32 mouse cellular contexts compared by ENCODE assay signal in genomic region chr12:51362898-51363297, GRCm38 (mm10).
"Had no signal": no experiment of that assay in that cellular context is flagged by ENCODE, and none has a peak within 500 bp of the region (broad histone marks: within the 10 kb centered on the region; RNA-seq: fewer than 3 reads in every experiment).

No protein-coding gene starts in this region.

- H3K4me1 ChIP-seq: limb, embryonic 10.5 days; limb, embryonic 12.5 days; limb, embryonic 13.5 days; limb, embryonic 15.5 days; liver, embryonic 12.5 days; liver, embryonic 13.5 days; liver, embryonic 15.5 days; lung, embryonic 15.5 days; midbrain, embryonic 10.5 days; midbrain, embryonic 12.5 days; midbrain, embryonic 13.5 days; midbrain, embryonic 15.5 days; neural tube, embryonic 12.5 days had no signal

- H3K9ac ChIP-seq: limb, embryonic 12.5 days; limb, embryonic 13.5 days; limb, embryonic 15.5 days; liver, embryonic 12.5 days; liver, embryonic 13.5 days; liver, embryonic 14.5 days; liver, embryonic 15.5 days; liver, postnatal 0 days; lung, embryonic 14.5 days; lung, embryonic 15.5 days; midbrain, embryonic 12.5 days; midbrain, embryonic 13.5 days; midbrain, embryonic 15.5 days; neural tube, embryonic 12.5 days had no signal

- H3K9me3 ChIP-seq: limb, embryonic 10.5 days; limb, embryonic 12.5 days; limb, embryonic 13.5 days; limb, embryonic 15.5 days; liver, embryonic 12.5 days; liver, embryonic 13.5 days; liver, embryonic 15.5 days; lung, embryonic 15.5 days; megakaryocyte, embryonic 14.5 days; midbrain, embryonic 10.5 days; midbrain, embryonic 12.5 days; midbrain, embryonic 13.5 days; midbrain, embryonic 15.5 days; neural tube, embryonic 12.5 days had no signal

- H3K27me3 ChIP-seq: limb, embryonic 12.5 days; limb, embryonic 13.5 days; limb, embryonic 15.5 days; liver, embryonic 12.5 days; liver, embryonic 13.5 days; liver, embryonic 15.5 days; lung, embryonic 15.5 days; megakaryocyte, embryonic 14.5 days; midbrain, embryonic 12.5 days; midbrain, embryonic 13.5 days; midbrain, embryonic 15.5 days; neural tube, embryonic 12.5 days had no signal

- ATAC-seq: liver, embryonic 12.5 days; liver, postnatal 0 days; lung, postnatal 0 days; midbrain, embryonic 13.5 days; midbrain, embryonic 15.5 days; midbrain, embryonic 16.5 days had no signal

- H3K4me3 ChIP-seq: left cerebral cortex, adult 2 months; limb, embryonic 10.5 days; limb, embryonic 12.5 days; limb, embryonic 13.5 days; limb, embryonic 15.5 days; liver, embryonic 12.5 days; liver, embryonic 13.5 days; liver, embryonic 15.5 days; lung, embryonic 15.5 days; megakaryocyte, embryonic 14.5 days; midbrain, embryonic 10.5 days; midbrain, embryonic 12.5 days; midbrain, embryonic 13.5 days; midbrain, embryonic 15.5 days; myocyte; neural tube, embryonic 12.5 days had no signal

- DNase-seq: left cerebral cortex, postnatal 4 days; liver; liver, embryonic 13.5 days; liver, postnatal 0 days; lung, adult 18-20 months; lung, adult 2 months; lung, embryonic 14.5 days; lung, postnatal 10 days; lung, postnatal 14 days; lung, postnatal 36 days; lung, postnatal 4 days; midbrain, embryonic 14.5 days had no signal

- H3K27ac ChIP-seq: left cerebral cortex, adult 2 months; limb, embryonic 10.5 days; limb, embryonic 12.5 days; limb, embryonic 13.5 days; limb, embryonic 15.5 days; liver, embryonic 12.5 days; liver, embryonic 13.5 days; liver, embryonic 14.5 days; liver, embryonic 15.5 days; lung, embryonic 15.5 days; macrophage; midbrain, embryonic 10.5 days; midbrain, embryonic 12.5 days; midbrain, embryonic 13.5 days; midbrain, embryonic 15.5 days; neural tube, embryonic 12.5 days had no signal

- H3K4me2 ChIP-seq: limb, embryonic 12.5 days; limb, embryonic 13.5 days; limb, embryonic 15.5 days; liver, embryonic 11.5 days; liver, embryonic 12.5 days; liver, embryonic 13.5 days; liver, embryonic 15.5 days; lung, embryonic 14.5 days; lung, embryonic 15.5 days; midbrain, embryonic 12.5 days; midbrain, embryonic 13.5 days; midbrain, embryonic 15.5 days; neural tube, embryonic 12.5 days had no signal
